Mouse (Mus musculus) lung, postnatal 0 days (tissue): Measurements from ENCODE around the gene Acer2.

Experiments
- CTCF ChIP-seq: IDR thresholded peaks from 2 replicates; pipeline ENCODE4 v1.5.1; 2016; ENCODE audit warnings: antibody characterized with exemption, mild to moderate bottlenecking
- EP300 ChIP-seq: IDR thresholded peaks from 2 replicates; pipeline ENCODE4 v1.6.1; 2016; ENCODE audit warnings: antibody characterized with exemption, mild to moderate bottlenecking, control low read depth

DNA sequence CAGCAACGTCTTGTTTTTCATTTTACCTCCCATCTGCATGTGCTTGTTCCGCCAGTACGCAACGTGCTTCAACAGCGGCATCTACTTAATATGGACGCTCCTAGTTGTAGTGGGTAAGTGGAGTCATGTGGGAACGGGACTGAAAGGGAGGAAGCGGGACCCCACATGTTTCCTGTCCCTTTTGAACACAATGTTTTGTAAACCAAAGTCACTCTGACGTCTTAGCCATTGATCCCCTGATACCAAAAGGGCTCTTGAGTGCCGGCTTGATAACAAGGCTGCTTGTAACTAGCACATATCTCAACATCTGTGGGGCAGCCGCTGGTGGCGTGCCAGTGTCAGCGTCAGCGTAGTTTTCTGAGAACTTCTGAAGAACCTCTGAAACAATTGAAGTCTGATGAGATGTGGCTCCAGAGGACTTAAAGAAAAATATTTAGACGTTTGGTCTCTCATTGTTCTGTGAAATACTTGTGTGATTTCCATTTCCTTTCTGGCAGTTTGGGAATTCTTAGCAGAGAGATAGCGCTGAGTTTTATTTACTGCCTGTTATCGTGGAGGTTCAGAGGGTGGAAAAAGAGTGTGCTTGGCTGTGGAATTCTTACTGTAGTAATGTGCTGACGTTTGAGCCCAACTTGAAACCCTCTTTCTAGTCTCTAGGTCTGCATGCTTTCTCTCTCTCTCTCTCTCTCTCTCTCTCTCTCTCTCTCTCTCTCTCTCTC lies 12.1 kb downstream of the Acer2 start:
- TF ChIP-seq CTCF (no peak; the same call in 1 of the 2 replicates), EP300 (peak; percentile 100)
